Mouse (Mus musculus): ENCODE data around the gene Pex11a.

The Pex11a gene

GRCm38 (mm10) chr7:79736511-79736910, 6.4 kb downstream of the Pex11a start:
- no peak for DNase-seq

- no peak for DNase-seq
These were observed 8.4 kb downstream of the Pex11a start for GRCm38 (mm10) chr7:79734563-79734962.

- DNase-seq, result no peak
These were observed 10.3 kb downstream of the Pex11a start, which contains the start of gene Plin1 for GRCm38 (mm10) chr7:79732622-79733021. TSS of gene Plin1 (minus strand) at chr7:79732903.

- DNase-seq, result no peak
These were observed 11.5 kb downstream of the Pex11a start for GRCm38 (mm10) chr7:79731438-79731837.

GRCm38 (mm10) chr7:79729743-79730370, 13.1 kb downstream of the Pex11a start:
- peak; percentile 40 for DNase-seq

GRCm38 (mm10) chr7:79729169-79729568, 13.8 kb downstream of the Pex11a start:
- peak; percentile 85 for DNase-seq

GRCm38 (mm10) chr7:79728219-79728618, 14.7 kb downstream of the Pex11a start:
- peak; percentile 82 for DNase-seq

GRCm38 (mm10) chr7:79727091-79727490, 15.8 kb downstream of the Pex11a start:
- peak; percentile 68 for DNase-seq

GRCm38 (mm10) chr7:79721386-79721977, 21.4 kb downstream of the Pex11a start:
- peak; percentile 69 for DNase-seq

GRCm38 (mm10) chr7:79715187-79715981, 27.5 kb downstream of the Pex11a start, which contains the start of gene Kif7:
TSS of gene Kif7 (minus strand) at chr7:79715720.
- DNase-seq, result peak; percentile 89

- no peak for DNase-seq
These were observed 32.1 kb downstream of the Pex11a start for GRCm38 (mm10) chr7:79710831-79711230.

- DNase-seq, result peak; percentile 90
These were observed 32.8 kb downstream of the Pex11a start for GRCm38 (mm10) chr7:79710130-79710607.

- DNase-seq, result no peak
These were observed 37.7 kb downstream of the Pex11a start for GRCm38 (mm10) chr7:79705210-79705609.

- no peak for DNase-seq
These were observed 40.2 kb downstream of the Pex11a start for GRCm38 (mm10) chr7:79702755-79703154.

GRCm38 (mm10) chr7:79696495-79696894, 46.4 kb downstream of the Pex11a start:
- no peak for DNase-seq

Measured in retina, postnatal 1 day (tissue).